Mouse (Mus musculus): ENCODE measurements around the gene Ear1.
"Not testable (repeated sequence)": the region's sequence is repeated elsewhere in the genome, so short reads cannot be mapped to it uniquely, and the experiment has no call there.

Ear1 gene

DNA sequence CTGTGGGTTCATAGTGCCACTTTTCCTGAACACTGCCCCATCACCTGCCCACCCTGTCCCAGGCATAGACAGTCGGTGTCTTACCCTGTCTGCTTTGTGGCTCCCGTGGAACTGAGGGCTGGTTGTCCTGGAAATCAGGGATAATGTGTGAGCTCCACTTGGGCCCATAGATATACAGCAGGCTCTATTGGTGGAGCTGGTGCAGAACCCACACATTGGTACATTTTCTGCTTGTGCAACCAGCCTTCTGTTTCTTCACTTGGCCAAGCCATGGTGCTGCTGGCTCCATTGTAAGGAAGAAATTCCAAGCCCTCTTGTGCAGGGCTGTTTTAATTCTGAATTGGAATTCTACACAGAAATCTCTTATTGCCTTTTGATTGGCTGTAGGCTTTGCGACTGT lies at the start of gene Ear1:
Gene Ear1, minus strand, starts transcription at position 101 of the 400 bp plus-strand sequence.
- not testable (repeated sequence) for DNase-seq

DNA sequence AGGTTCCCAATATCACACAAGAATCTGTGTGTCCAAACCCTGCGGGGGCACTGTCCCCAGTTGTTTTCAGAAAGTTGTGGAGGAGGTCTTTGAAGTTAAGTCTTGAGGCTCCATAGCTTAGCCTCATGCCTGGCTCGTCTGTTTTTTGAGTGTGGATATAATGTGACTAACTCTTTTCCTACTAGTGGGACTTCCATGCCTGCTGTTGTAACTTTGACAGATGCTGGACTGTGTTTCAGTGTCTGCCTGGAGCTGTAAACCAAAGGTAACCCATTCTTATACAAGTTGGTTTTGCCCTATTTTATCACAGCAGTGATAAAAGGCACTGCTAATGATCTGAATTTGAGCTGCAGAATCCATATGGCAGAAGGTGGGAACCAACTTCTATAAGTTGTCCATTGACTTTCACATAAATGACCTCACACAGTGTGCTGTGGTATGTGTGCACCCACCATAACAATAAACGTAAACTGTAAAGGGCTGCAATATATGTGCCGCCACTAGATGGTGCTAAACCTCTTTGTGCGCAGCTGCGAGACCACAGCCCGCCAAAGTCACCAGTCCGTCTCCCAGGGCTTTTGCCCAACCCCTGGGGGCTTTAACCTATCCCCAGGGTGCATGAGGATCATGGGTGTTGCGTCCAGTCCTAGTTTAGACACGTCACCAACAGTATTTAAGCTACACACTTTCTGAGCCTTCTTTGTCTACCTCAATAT lies 49.5 kb upstream of the Ear1 start, which contains the start of gene Gm8113:
Gene Gm8113, plus strand, starts transcription at position 703 of the 716 bp plus-strand sequence.
- DNase-seq: peak; percentile 34

DNA sequence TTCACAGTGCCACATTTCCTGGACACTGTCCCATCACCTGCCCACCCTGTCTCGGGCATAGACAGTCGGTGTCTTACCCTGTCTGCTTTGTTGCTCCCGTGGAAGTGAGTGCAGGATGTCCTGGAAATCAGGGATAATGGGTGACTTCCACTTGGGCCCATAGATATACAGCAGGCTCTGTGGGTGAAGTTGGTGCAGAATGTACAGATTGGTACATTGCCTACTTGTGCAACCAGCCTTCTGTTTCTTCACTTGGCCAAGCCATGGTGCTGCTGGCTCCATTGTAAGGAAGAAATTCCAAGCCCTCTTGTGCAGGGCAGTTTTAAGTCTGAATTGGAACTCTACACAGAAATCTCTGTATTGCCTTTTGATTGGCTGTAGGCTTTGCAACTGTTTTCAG lies 48.1 kb upstream of the Ear1 start, which contains the start of gene Ear10:
Gene Ear10, minus strand, starts transcription at position 101 of the 400 bp plus-strand sequence.
- not testable (repeated sequence) for DNase-seq

DNA sequence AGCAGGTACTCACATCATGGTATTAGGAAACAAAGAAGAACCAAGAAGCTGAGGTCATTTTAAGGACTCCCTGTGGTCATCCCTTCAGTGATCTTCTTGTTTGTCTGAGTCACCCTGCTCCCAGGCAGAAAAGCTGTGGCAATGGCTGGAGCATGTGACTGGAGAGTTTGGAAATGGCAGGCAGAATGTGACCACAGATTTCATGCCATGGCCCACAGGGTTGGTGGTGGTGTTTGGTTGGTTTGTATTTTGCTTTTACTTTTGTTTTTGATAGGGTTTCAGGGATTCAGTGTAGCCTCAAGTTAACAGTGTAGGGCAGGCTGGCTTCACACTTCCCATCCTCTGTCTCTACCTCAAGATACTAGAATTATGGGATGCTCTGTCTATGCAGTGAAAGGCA lies 42.9 kb upstream of the Ear1 start:
- not testable (repeated sequence) for DNase-seq

DNA sequence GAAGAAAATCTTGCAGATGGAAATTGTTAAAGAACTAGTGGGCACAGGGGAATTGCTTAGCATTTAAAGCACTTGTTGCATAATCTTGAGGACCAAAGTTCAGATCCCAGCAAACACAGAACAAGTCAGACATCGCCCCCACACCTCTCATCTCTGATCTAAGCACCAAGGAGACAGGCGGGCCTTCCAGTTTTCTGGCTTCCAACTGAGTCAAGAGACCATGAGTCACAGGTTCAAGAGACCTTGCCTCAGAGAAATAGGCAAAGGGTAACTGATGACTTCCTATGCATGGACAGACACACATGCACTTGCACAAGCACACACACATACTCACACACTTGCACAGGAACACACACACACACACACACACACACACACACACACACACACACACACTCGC lies 23.3 kb upstream of the Ear1 start:
- not testable (repeated sequence) for DNase-seq

DNA sequence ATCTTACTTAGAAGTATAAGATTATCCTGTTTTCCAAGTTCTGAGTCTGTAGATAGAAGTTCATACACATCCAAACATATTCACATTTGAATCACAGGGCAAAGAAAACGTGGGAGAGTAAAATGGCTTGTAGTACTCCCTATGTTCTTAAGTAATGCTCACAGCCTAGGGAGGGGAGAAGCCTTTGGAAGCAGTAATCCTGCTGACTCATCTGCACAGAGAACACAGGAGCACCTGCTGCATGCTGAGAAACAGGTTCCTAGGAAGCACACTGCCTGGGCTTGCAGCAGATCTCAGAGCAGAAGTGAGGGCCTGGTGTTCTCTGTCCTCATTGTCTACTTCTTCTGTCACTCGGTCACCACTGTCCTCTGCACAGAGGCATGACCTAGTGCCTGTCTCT lies 20.0 kb upstream of the Ear1 start:
- DNase-seq: not testable (repeated sequence)

DNA sequence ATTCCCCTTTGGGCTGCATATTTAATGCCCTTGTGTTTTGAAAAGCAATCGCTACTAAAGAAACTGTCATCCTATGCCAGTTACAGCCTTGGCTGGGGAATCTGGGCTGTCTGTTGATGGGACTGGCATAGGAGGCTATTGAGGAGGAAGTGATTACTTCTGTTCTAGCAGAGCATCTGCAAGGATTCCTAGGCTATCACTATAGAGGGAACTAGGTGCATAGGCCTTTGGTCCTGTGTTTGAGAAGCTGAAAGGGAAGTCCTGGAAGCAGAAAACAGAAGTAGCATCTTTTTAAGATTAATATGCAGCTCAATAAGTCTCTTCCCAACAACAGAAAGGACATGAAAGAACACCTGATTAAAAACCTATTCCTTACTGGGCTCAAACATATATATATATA lies 16.0 kb upstream of the Ear1 start:
- not testable (repeated sequence) for DNase-seq

DNA sequence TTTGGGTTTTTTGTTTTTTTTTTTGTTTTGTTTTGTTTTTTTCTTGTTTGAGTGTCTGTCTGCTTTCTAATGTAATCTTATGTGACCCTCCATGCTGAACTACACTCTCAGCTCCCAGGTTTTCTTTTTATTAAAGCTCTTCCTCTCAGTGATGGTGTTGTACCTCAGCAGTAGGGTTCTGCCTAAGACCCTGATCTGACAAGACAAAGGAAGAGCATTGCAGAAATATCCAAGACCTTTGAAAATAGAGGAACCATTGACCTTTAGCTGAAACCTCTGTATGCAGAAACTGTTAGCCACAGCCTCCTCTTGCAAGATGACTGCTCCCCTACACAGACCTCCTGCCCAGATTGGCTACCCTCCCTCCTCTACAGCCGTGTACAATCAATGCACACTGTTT lies 10.9 kb upstream of the Ear1 start:
- DNase-seq: not testable (repeated sequence)

DNA sequence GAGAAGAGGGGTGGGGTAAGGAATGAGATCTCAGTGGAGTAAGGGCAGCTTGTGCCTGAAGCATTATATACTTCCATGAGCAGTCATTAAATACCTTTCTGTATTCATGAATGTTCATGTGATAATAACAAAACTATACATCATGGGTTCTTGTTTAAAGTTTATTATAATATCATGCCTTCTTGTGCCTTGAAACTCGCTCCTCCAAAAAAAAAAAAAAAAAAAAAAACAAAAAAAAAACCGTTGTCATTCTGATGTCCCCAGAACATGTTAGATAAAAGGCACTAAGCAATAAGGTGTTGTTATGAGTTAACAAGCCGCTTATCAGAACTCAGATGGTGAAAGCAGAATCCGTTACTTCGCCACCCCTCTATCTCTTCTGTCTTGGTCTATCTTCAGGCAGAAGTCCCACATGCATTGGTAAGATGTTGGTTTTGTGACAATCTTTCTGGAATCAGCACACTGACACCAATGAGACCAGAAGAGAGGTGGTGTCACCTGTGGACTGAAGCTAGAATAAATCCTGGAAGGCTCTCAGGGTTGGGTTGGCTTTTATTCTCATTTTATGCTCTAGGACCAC lies 4.7 kb upstream of the Ear1 start:
- not testable (repeated sequence) for DNase-seq

DNA sequence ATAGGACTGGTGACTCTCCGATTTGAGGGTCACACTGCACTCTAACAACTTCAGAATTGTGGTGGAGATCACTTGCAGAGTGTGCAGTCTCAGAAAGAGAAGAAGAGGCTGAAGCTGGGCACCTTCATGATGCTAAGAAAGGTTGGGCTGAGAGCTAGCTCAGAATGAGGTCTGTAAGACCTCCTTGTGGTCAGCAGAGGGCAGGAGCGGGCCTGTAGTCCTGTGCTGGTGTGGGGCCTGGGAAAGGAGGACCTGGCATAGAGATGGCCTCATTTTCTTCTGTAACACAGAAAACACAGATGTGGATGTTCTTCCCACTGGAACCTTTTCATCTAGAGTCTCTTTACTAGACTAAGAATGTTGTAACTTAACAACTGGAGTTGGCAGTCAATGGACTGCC lies 2.5 kb upstream of the Ear1 start:
- not testable (repeated sequence) for DNase-seq

DNA sequence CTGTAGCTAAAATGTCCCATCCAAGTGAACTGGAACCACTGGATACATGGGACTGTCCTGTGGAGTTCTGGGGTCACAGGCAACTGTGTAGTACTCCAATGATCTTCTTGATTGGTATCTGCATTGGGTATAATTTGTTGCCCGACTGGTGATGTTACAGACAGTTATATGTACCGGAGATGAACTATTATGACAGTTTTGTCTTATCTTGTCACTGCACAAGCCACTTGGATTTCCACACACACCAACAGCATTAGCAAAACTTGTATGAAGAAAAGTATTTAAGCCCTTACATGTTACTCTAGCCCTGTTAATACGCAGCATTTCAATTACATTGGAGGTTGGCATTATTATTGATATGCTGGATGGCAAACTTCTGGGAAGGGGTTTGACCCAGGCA lies 455 bp downstream of the Ear1 start:
- DNase-seq: not testable (repeated sequence)

DNA sequence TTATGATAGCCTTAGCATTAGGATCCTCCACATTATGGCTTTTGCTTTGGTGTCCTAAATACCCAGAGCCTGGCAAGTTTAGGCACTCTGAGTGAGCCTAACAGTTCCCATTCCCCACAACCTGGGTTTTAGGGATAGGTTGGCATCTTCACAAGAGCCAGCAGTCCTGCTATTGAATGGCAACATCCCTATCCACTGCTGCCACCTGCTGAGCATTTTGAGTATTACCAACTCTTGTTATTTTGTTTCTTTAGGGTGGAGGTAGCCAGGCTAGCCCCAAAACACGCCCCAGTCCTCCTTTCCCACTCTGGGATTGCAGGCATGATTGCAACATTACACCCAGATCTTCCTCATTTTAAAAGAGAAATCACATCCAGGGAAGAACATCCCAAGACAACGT lies 14.8 kb downstream of the Ear1 start:
- DNase-seq: peak; percentile 5

DNA sequence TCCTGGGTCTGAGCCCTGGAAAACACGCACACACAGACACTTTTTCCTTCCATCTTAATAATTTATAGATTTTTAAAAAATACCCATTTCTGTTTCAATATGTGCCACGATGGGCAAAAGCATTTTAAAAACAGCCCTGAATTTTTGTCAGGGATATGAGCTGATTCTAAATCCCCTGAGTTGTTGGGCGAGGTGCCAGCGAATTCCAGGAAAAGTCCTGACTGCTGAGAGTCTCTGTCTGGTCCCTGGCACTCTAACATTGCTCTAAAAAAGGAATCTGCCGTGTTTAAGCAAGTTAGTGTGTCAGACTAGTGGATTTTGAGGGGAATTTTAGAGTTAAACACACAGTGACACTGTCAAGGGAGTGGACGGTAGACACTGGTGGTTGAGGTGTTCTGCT lies 15.9 kb downstream of the Ear1 start:
- not testable (repeated sequence) for DNase-seq

DNA sequence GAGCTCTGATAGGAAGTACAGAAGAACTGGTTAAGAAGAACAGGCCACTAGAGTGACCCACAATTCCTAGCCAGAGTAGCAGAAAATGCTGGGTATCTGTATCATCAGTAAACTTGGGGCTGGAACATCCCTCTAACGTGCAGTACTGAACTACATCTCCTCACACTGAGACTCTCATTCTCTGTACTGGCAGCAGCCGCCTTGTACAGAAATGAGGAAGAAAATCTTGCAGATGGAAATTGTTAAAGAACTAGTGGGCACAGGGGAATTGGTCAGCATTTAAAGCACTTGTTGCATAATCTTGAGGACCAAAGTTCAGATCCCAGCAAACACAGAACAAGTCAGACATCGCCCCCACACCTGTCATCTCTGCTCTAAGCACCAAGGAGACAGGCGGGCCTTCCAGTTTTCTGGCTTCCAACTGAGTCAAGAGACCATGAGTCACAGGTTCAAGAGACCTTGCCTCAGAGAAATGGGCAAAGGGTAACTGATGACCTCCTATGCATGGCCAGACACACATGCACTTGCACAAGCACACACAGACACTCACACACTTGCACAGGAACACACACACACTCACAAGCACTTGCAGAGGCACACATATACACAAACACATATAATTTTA lies 31.3 kb downstream of the Ear1 start:
- not testable (repeated sequence) for DNase-seq

DNA sequence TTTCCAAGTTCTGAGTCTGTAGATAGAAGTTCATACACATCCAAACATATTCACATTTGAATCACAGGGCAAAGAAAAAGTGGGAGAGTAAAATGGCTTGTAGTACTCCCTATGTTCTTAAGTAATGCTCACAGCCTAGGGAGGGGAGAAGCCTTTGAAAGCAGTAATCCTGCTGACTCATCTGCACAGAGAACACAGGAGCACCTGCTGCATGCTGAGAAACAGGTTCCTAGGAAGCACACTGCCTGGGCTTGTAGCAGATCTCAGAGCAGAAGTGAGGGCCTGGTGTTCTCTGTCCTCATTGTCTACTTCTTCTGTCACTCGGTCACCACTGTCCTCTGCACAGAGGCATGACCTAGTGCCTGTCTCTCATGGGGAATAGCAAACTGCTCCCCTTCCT lies 34.3 kb downstream of the Ear1 start:
- DNase-seq: not testable (repeated sequence)

DNA sequence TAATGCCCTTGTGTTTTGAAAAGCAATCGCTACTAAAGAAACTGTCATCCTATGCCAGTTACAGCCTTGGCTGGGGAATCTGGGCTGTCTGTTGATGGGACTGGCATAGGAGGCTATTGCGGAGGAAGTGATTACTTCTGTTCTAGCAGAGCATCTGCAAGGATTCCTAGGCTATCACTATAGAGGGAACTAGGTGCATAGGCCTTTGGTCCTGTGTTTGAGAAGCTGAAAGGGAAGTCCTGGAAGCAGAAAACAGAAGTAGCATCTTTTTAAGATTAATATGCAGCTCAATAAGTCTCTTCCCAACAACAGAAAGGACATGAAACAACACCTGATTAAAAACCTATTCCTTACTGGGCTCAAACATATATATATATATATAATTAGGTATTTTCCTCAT lies 40.0 kb downstream of the Ear1 start:
- not testable (repeated sequence) for DNase-seq

DNA sequence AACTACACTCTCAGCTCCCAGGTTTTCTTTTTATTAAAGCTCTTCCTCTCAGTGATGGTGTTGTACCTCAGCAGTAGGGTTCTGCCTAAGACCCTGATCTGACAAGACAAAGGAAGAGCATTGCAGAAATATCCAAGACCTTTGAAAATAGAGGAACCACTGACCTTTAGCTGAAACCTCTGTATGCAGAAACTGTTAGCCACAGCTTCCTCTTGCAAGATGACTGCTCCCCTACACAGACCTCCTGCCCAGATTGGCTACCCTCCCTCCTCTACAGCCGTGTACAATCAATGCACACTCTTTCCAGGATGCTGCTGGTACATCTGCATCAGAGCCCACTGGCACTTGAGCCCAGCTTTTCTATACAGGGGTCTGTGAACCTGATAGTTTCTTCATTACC lies 44.9 kb downstream of the Ear1 start:
- not testable (repeated sequence) for DNase-seq

DNA sequence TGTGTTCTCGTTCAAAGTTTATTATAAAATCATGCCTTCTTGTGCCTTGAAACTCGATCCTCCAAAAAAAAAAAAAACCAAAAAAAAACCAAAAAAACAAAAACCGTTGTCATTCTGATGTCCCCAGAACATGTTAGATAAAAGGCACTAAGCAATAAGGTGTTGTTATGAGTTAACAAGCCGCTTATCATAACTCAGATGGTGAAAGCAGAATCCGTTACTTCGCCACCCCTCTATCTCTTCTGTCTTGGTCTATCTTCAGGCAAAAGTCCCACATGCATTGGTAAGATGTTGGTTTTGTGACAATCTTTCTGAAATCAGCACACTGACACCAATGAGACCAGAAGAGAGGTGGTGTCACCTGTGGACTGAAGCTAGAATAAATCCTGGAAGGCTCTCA lies 51.1 kb downstream of the Ear1 start:
- not testable (repeated sequence) for DNase-seq

DNA sequence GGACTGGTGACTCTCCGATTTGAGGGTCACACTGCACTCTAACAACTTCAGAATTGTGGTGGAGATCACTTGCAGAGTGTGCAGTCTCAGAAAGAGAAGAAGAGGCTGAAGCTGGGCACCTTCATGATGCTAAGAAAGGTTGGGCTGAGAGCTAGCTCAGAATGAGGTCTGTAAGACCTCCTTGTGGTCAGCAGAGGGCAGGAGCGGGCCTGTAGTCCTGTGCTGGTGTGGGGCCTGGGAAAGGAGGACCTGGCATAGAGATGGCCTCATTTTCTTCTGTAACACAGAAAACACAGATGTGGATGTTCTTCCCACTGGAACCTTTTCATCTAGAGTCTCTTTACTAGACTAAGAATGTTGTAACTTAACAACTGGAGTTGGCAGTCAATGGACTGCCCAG lies 53.4 kb downstream of the Ear1 start:
- DNase-seq: not testable (repeated sequence)

DNA sequence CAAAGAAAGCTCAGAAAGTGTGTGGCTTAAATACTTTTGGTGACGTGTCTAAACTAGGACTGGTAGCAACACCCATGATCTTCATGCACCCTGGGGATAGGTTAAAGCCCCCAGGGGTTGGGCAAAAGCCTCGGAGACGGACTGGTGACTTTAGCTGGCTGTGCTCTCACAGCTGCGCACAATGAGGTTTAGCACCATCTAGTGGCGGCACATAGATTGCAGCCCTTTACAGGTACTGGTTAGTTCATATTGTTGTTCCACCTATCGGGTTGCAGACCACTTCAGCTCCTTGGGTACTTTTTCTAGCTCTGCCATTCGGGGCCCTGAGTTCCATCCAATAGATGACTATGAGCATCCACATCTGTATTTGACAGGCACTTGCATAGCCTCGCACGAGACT lies 62.9 kb downstream of the Ear1 start:
- DNase-seq: peak; percentile 20

DNA sequence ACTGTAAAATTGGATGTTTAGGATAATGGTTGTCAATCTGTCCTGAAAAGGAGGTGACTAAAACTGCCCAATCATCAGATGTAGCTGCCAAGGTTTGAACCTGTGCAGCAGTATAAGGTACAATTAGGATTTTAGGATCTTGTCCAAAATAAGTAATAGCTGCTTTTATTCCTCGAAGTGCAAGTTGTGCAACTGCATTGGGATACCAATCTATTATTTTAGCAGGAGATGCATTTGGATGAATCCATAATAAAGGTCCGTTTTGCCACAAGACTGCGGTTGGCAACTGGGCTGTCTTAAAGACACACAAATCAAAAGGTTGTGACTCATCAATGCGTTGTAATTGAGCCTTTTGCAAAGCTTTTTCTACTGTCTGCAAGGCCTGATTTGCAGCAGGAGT lies 67.2 kb downstream of the Ear1 start:
- not testable (repeated sequence) for DNase-seq

DNA sequence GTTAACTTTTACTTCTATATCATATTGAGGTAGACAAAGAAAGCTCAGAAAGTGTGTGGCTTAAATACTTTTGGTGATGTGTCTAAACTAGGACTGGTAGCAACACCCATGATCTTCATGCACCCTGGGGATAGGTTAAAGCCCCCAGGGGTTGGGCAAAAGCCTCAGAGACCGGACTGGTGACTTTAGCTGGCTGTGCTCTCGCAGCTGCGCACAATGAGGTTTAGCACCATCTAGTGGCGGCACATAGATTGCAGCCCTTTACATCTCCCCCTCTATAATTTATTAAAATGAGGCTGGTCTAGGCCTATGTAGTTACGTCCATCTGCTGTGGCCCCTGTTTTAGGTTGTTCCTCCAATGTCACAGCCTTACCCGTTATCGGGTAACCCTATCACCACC lies 70.9 kb downstream of the Ear1 start:
- not testable (repeated sequence) for DNase-seq

DNA sequence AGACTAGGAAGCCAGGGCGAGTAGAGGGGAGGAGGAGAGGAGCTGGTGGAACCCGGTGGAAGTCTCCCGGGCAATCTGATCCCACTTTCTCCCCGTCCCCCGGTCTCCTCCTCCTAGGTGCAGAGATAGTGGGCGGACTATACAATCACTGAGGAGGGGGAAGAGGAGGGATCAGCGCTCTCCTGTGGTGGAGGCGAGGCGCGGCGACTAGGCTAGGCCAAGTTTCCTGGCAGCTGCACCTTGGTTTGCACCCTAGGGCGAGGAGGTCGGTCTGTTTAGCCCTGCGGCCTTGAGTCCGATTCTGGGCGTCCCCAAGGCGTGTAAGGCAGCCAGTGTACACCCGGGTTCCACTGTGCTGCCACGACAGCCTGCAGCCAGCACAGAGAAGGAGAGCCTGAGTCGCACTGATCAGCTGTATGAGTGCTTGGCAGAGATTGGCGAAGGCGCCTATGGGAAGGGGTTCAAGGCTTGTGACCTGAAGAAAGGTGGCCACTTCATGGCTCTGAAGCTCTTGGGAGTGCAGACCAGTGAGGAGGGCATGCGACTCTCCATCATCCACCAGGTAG lies 78.3 kb downstream of the Ear1 start:
- DNase-seq: peak; percentile 5
